Mouse (Mus musculus): ENCODE results near the gene Cped1.
"Not testable (repeated sequence)": the region's sequence is repeated elsewhere in the genome, so short reads cannot be mapped to it uniquely, and the experiment has no call there.

The Cped1 gene

DNA sequence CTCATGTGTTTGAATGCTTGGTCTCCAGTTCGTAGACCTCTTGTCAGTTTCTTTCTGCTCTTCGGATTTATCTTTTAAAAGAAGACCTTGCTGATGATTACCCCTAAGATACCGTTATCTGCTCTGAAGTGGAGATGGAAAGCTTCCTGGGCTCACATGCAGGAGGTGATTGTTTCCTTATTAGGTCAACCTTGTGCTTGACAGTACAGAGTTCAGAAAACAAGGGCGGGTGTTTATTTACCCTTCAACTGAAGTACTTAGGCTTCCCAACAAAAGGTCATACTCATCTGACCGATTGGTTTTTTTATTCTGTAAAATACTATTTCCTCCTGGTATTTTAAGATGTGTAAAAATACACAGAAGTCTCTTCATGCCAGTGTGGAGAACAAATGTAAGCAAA, 106.1 kb downstream of the Cped1 start:
- DNase-seq: no peak

DNA sequence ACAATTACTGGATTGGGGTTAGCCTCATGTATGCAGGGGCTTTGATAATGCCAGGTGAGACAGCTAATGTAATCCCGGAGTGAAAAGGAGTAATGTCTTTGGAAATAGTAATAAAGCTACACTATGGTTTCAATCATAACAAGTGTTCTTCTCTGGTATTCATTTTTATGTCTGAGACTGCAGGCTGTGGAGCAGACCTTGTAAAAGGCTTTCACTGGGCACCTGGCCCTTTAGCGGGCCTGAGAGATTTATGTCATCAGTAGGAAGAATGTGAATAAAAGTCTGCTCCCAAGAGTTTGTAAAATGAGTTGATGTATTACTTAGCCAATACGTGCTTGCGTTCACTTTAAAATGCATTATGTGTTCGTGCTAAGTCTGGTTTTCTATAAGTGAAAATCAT, 108.1 kb downstream of the Cped1 start:
- DNase-seq: no peak

GRCm38 (mm10) chr6:22097709-22098108, 112.0 kb downstream of the Cped1 start:
- no peak for DNase-seq

DNA sequence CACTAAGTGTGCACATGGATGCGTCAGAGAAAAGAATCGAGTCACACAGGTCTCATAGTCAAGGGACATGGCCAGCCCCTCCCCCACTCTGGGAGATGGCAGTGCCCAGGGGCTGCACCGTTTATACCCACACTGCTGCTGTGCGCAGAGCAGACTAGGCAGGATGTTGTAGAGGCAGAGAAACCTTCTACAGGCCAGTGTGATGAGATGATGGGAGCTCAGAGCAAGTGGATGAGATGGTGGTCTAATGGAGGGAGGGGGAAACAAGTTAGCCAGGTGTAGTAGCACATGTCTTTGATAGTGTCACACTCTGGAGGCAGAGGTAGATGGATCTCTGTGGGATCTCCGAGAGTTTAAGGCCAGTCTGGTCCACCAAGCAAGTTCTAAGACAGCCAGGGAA, 114.1 kb downstream of the Cped1 start:
- DNase-seq: no peak

DNA sequence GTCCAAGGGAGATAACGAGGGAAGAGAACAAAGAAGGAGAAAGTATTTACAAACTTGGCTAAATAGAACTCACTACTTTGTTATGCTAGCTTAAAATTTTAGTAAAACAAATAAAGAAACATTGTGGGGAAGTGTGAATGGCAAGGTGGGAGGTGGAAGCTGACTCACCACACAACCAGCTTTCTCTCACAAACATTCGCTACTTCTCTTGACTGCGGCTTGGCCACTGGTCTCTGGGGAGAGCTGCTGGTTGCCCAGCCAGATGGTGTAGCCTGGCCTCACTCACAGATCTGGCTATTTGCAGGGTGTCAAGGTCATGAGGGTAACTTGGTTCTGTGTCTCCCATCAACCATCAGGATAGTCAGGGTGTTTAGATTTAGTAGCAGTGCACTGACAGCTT, 116.2 kb downstream of the Cped1 start:
- DNase-seq: no peak

GRCm38 (mm10) chr6:22102752-22103151, 117.0 kb downstream of the Cped1 start:
- no peak for DNase-seq

GRCm38 (mm10) chr6:22103713-22104112, 118.0 kb downstream of the Cped1 start:
- no peak for DNase-seq

DNA sequence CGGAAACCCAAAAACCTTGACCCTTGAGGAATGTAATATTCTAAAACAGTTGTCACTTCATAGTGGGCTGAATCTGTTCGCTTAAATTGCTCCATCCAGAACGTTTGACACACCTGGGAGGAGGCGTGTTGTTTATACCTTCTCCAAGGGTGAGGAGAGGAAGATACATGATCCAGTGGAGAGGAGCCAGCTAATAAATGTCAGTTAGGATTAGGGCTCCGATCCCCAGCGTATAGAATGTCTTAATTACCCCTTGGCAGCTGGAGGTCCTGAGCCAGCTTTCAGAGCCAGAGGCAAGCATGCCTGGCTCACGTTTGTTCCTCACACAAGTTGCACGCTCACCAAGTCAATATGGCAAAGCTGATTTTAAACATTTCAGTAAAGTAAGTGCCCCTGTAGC, 118.5 kb downstream of the Cped1 start:
- no peak for DNase-seq

- DNase-seq: no peak
Observed at GRCm38 (mm10) chr6:22114079-22114478, 128.4 kb downstream of the Cped1 start.

DNA sequence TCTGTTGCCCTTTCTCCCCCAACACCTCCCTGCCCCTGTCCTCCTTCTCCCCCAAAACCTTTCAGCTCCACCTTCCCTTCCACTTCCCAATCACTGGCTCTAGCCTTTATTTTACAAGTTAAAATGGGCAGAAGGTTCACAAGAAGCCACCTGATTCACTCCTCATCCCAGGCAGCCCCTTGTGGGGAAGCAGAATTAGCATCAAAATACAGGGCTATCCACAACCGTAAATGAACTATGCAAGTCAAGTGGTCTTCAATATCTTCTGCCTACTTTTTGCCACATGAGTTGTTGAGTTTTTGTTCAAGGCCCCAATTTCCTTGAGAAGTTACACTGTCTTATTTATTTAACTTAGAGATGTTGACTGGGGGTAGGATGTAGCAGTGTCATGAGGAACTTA, 131.0 kb downstream of the Cped1 start:
- DNase-seq: no peak

- DNase-seq: peak; percentile 15
Observed at GRCm38 (mm10) chr6:22122080-22122479, 136.4 kb downstream of the Cped1 start.

GRCm38 (mm10) chr6:22122693-22123092, 137.0 kb downstream of the Cped1 start:
- DNase-seq: no peak

DNA sequence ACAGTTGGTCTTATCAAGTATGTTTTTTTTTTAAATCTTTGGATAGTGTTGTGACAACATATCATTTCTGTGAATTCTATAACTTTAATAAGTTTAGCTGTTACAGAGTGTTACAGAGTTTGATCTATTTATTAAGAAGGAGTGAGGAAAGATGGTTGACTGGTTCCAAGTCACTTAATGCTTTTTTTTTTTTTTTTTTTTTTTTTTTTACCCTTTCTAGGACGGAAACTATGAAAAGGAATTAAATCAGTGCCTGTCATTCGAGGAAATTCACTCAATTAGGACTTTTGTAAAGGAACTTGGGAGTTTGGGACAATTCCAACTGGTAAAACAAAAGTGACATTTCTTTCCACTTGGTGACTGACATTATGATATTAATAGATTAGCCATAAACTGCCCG, 137.6 kb downstream of the Cped1 start:
- DNase-seq: no peak

GRCm38 (mm10) chr6:22124575-22125330, 139.0 kb downstream of the Cped1 start:
- DNase-seq: not testable (repeated sequence)

GRCm38 (mm10) chr6:22135038-22135631, 149.4 kb downstream of the Cped1 start:
- DNase-seq: no peak

DNA sequence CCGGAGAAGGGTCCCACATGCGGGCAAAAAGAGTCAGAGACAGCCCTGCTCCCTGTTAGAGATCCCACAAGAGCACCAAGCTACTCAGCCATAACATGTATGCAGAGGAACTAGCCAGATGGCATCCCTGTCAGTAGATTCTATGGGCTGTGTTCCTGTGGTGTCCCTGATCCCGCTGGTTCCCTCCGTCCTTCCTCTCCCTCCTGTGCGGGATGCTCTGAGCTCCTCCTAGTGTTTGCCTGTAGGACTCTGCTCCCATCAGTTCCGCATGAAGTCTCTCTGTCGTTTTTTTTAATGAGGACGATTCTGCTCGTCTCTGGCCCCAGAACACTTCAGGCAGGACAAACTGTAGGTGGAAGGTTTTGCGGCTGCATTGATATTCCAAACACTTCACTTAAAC, 151.1 kb downstream of the Cped1 start:
- no peak for DNase-seq

DNA sequence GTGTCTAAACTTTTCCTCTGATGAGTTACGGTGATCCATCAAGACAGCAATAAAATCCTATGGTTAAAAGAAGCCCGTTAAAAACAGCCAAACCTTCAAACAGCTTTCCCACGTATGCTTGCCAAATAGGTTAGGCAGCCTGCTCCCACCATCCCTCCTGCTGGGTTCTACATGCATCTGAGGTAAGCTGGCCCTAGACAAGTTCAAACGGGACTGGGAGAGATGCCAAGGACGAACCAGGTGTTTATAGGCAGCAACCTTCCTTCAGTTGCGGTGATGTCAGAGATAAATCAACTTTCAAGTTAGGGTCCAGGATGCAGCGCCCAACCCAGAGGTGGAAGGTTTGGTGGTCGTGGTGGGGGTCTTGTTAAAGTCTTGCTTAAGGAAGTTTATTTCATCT, 155.1 kb downstream of the Cped1 start:
- DNase-seq: no peak

GRCm38 (mm10) chr6:22147236-22147635, 161.5 kb downstream of the Cped1 start:
- DNase-seq: no peak

GRCm38 (mm10) chr6:22148511-22148910, 162.8 kb downstream of the Cped1 start:
- no peak for DNase-seq

GRCm38 (mm10) chr6:22157461-22157860, 171.7 kb downstream of the Cped1 start:
- peak; percentile 62 for DNase-seq

DNA sequence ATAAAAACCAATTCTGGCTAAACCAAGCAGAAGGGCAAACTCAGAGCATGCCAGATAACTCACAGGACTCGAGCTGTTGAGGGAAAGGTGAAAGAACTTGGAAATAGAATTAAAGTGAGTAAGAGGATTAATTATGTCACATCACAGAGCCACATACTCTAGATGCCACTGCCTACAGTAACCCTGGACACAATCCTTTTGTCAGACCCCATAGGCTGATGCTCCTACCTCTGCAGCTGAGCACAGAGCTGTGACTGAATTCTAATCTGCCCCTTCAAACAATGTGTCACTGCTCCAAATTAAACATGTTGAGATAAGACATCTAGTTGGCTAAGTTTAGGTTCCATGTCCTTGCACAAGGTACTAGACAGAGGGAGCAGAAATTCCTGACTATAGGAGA, 176.2 kb downstream of the Cped1 start:
- DNase-seq: no peak

DNA sequence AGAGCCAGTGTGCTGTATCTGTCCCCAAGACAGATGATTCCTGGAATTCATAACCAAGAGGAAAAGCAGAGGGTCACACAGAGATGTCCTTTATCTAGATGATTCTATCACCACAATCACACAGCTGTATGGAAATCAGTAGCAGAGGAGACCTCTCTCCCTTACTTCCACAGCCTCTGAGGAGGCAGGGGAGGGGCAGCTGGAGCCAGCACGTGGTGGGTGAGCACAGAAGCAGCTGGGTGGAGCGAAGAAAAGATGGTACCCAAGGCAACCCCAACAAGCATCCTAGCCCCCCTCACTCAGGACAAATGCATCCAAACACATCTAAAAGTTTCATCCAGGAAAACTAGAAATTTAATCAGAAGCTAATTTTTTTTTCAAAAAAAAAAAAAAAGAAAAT, 182.7 kb downstream of the Cped1 start:
- no peak for DNase-seq

DNA sequence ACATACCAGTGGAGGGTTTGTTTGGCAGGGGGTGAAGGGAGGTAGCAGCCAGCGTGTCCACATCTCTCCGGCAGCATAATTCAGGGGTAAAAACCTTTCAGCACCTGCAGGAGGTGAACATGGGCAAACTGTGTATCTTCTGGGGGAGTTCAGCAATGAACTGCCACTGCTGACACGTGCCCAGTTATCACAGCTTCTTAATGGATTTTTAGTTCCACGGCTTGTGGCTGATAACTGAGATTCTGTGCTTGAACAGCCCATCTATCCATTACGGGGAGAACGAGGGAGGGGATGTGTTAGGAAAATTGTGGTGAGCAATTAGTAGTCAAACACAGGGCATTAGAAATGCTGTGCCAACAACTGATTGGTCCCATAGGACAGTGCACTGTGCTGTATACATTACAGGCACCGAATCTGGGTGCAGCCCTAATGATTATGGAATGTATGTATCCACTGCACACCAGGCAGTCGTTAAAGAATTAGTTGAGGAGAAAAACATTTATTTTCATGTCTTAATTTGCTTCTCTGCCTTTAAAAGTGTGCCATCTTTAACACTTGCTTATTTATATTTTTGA, 193.1 kb downstream of the Cped1 start:
- no peak for DNase-seq

GRCm38 (mm10) chr6:22180316-22180715, 194.6 kb downstream of the Cped1 start:
- DNase-seq: no peak

- DNase-seq: no peak
Observed at GRCm38 (mm10) chr6:22186967-22187366, 201.3 kb downstream of the Cped1 start.
